In the genomic region with DNA sequence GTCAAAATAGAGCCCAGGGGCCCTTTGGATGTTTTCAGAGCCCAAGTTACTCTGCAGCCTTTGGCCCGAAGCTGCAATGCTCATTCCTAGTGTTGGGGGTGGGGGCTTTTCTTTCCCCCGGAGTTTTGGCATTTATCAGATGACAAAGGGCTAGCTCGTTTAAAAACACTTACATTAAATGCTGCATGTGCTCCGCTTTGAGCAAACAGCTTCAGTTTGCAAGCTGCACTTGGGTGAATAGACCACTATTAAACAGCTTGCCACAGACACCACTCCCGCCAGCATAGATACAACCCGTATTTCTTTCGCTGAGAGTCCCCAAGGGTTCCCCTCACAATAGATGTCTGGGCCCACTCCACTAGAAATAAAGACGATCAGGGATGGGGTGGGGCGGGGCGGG, we compare ENCODE assay signal across 10 mouse cellular contexts. TPM values are rescaled to one million over a fixed set of nuclear protein-coding genes. Genes with fewer than 3 reads are reported as not detected.
DNase-seq lines count a peak whose midpoint lies in the region; ATAC-seq and TF ChIP-seq lines count a peak whose summit lies in the region.
"Had no signal": no experiment of that assay in that cellular context is flagged by ENCODE, and none has a peak within 500 bp of the region (broad histone marks: within the 10 kb centered on the region; RNA-seq: fewer than 3 reads in every experiment).

No protein-coding gene starts in this region.

- H3K27ac ChIP-seq in lung, embryonic 14.5 days (ENCODE audit: low read depth), result no peak overlapping the region
- H3K27ac ChIP-seq in hindbrain, embryonic 14.5 days, result no peak overlapping the region
- H3K27ac ChIP-seq in neural tube, embryonic 12.5 days, result no peak overlapping the region

- DNase-seq in adrenal gland, postnatal 14 days, result peak; percentile 3
- DNase-seq in adrenal gland, postnatal 4 days (ENCODE audit: low spot score in 2 of 2), result no peak
- DNase-seq in lung, embryonic 14.5 days, result peak; percentile 72
- DNase-seq in lung, postnatal 25 days (ENCODE audit: low spot score), result no peak
- DNase-seq in hindbrain, embryonic 14.5 days (ENCODE audit: low spot score), result no peak
- no peak for DNase-seq in testis, postnatal 10 days (ENCODE audit: low spot score)
- no peak for DNase-seq in MN1 (ENCODE audit: low spot score)
- DNase-seq: kidney, postnatal 14 days had no signal

- 25% methylated on average over 10 of the region's 10 CpGs for WGBS in lung, embryonic 14.5 days
- 10% methylated on average over 10 of the region's 10 CpGs for WGBS in hindbrain, embryonic 14.5 days
- WGBS in neural tube, embryonic 12.5 days, result 14% methylated on average over 10 of the region's 10 CpGs

- TF ChIP-seq CTCF in lung, embryonic 14.5 days (IDR thresholded peaks at IDR 0.05; ENCODE audit: low read depth), result no peak

- peaks cover 33% of the 10 kb centered on the region for H3K4me1 ChIP-seq in lung, embryonic 14.5 days (ENCODE audit: insufficient read depth)
- peaks cover 39% of the 10 kb centered on the region for H3K4me1 ChIP-seq in hindbrain, embryonic 14.5 days (replicated peaks; ENCODE audit: control insufficient read depth, insufficient read depth, low read length)
- H3K4me1 ChIP-seq in neural tube, embryonic 12.5 days, result peaks cover 51% of the 10 kb centered on the region

- peak; percentile 6; the same call in 1 of the 2 replicates for ATAC-seq in lung, embryonic 14.5 days (ENCODE audit: insufficient read depth)
- no peak for ATAC-seq in hindbrain, embryonic 14.5 days (ENCODE audit: low FRiP score)
- peak; percentile 21; the same call in 1 of the 2 replicates for ATAC-seq in neural tube, embryonic 12.5 days (ENCODE audit: low FRiP score, low read depth)

- H3K27me3 ChIP-seq in lung, embryonic 14.5 days (ENCODE audit: insufficient read depth, low read length), result peaks cover 6% of the 10 kb centered on the region; the same call in 1 of the 2 replicates
- peaks cover 56% of the 10 kb centered on the region for H3K27me3 ChIP-seq in hindbrain, embryonic 14.5 days (ENCODE audit: control insufficient read depth, insufficient read depth, low read length)
- peaks cover 50% of the 10 kb centered on the region for H3K27me3 ChIP-seq in neural tube, embryonic 12.5 days (replicated peaks)

- H3K4me3 ChIP-seq in lung, embryonic 14.5 days (ENCODE audit: low read depth, low read length), result no peak overlapping the region
- H3K4me3 ChIP-seq in hindbrain, embryonic 14.5 days (replicated peaks; ENCODE audit: low read length), result no peak overlapping the region
- no peak overlapping the region for H3K4me3 ChIP-seq in neural tube, embryonic 12.5 days

- H3K9me3 ChIP-seq in lung, embryonic 14.5 days (ENCODE audit: low read depth, low read length), result no peaks in the 10 kb centered on the region
- H3K9me3 ChIP-seq in hindbrain, embryonic 14.5 days (ENCODE audit: control insufficient read depth, low read length), result no peaks in the 10 kb centered on the region
- no peaks in the 10 kb centered on the region for H3K9me3 ChIP-seq in neural tube, embryonic 12.5 days

- H3K36me3 ChIP-seq in lung, embryonic 14.5 days (ENCODE audit: insufficient read depth), result peaks cover 13% of the 10 kb centered on the region
- no peaks in the 10 kb centered on the region for H3K36me3 ChIP-seq in hindbrain, embryonic 14.5 days (replicated peaks; ENCODE audit: control insufficient read depth, insufficient read depth)
- no peaks in the 10 kb centered on the region for H3K36me3 ChIP-seq in neural tube, embryonic 12.5 days
- H3K36me3 ChIP-seq: G1E had no signal

- H3K9ac ChIP-seq in lung, embryonic 14.5 days, result no peak overlapping the region; the same call in 1 of the 2 replicates
- no peak overlapping the region for H3K9ac ChIP-seq in hindbrain, embryonic 14.5 days
- H3K9ac ChIP-seq in neural tube, embryonic 12.5 days, result 0 out of 2 replicates have a peak overlapping the region, but pooled peaks have one; percentile 29

- peak overlapping the region; percentile 32; the same call in 1 of the 2 replicates for H3K4me2 ChIP-seq in lung, embryonic 14.5 days
- H3K4me2 ChIP-seq in hindbrain, embryonic 14.5 days (replicated peaks), result peak overlapping the region; percentile 36; the same call in 1 of the 2 replicates
- peak overlapping the region; percentile 51 for H3K4me2 ChIP-seq in neural tube, embryonic 12.5 days (replicated peaks)

RNA-seq across cellular contexts. Expression of gene Dlk1, which starts 6.3 kb away (rescaled TPM):
- 494 and 529 TPM in 2 replicates for total RNA-seq in adrenal gland, postnatal 14 days (2021)
- 1,000 to 10,000 TPM in 1 of 2 experiments, 100 to 1,000 TPM in 1; 974 to 1,168 TPM for total RNA-seq in adrenal gland, postnatal 4 days (2021)
- 468 and 481 TPM in 2 replicates for polyA plus RNA-seq in lung, embryonic 14.5 days (2014; fragmentation: Nextera tagmentation; extraction: Ambion mirVana)
- polyA plus RNA-seq in hindbrain, embryonic 14.5 days (2014; fragmentation: Nextera tagmentation; extraction: Ambion mirVana), result 62.6 and 73.4 TPM in 2 replicates
- 100 and 107 TPM in 2 replicates for polyA plus RNA-seq in neural tube, embryonic 12.5 days (2016; fragmentation: Nextera tagmentation; extraction: Ambion mirVana)
- polyA plus RNA-seq: G1E had no signal

Comparison
In these comparisons a context has a peak if more than half of its experiments do, and no peak if none do; other contexts are left out.
1. DNase-seq: peak in adrenal gland, postnatal 14 days (single experiment) and lung, embryonic 14.5 days (single experiment); none in adrenal gland, postnatal 4 days (0 of 2), lung, postnatal 25 days (single experiment), hindbrain, embryonic 14.5 days (single experiment), testis, postnatal 10 days (single experiment) and MN1 (single experiment).
2. Peak in every context shown above with its lines, with median percentiles within 50 percentile points of each other: H3K4me2 ChIP-seq.